Mouse (Mus musculus) layer of hippocampus, adult 8-10 months (tissue): ENCODE measurements at regions not wholly inside any gene's neighbourhood (a gene's known extent, or its start where the extent isn't known, plus 50 kb on each side); places are given as distances from the start of the nearest gene placed in this dataset.

Source experiments
- DNase-seq, 2 experiments: peaks; one replicate each; pipeline ENCODE4 v3.0.0; 2022; ENCODE audit warnings: low spot score in 2 of 2
- microRNA-seq, 2 experiments: library from miRNA; unstranded; fragments of <30 nt; microRNA quantifications; one replicate each; pipeline ENCODE4 v1.2.0; 2022

DNA sequence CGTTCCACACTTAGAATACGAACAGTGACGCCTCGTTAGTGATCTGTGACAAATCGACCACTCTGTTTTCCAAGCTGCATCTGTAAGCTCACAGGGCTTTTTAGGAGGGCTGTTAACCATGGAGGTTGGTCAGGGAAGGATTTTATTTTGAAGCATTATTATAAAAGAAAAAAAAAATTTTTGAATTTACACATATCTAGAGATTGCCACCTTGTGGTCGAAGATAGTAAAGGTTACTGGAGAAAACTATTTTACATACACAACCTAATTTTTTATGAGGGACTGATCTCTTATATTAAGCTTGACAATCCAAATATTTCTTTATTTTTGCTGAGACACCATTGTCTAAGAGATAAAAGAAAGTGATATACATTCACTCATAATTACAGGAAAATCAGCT, 937.2 kb downstream of the Sorcs1 start:
- DNase-seq = no peak

- no peak for DNase-seq
Observed at GRCm38 (mm10) chr19:49739483-49740175, 938.8 kb downstream of the Sorcs1 start.

DNA sequence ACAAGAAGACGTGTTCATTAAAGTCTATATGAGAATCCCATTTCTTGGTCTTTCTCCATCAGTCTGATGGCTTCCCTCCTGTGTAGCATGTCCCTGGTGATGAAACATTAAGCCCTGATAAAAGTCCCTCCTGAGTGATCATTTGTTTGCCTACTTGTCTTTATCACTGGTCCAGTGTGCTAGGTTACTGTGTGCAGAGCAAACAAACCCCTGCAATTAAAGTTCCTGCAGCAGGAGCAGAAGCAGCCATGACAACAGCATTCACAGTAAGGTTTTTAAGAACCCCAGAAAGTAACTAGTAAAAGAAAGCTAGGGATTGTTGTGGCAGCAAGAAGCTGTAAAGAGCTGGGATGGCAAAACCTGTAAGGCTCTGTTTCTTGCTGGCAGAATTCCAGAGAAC, 980.8 kb downstream of the Sorcs1 start:
- peak in 1 of 2 experiments; percentile 3 for DNase-seq

DNA sequence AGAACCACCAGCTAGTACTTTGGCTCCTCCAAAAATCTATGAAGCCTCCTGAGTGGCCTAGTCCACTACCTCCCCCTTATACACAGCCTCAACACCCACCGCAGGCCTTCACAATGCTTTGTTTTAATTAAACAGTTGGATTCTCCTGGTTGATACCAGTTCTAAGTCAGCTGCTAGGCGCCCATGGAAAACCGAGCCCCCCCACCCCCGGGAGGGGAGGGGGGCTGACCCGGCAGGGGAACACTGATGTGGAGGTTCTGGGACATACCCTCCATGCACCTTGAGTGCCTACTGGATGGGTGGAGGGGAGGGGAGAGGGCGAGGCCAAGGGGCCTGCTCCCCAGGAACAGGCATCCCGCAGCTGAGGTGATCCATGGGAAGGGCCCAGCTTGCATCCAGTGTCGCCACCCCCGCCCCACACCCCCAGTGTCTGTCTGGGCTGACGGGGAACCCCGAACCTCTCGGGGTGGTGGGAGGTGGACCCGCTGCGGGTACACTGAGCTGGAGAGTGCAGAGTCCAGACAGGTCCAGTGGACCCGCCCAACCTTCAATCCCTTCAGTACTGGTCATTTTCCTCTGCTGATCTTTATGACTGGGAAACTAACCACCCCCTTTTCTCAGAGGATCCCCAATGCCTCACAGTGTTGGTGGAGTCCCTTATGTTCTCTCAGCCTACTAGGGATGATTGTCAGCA, 992.7 kb downstream of the Sorcs1 start:
- DNase-seq = no peak

GRCm38 (mm10) chr19:49681204-49681603, 997.2 kb downstream of the Sorcs1 start:
- DNase-seq = no peak

DNA sequence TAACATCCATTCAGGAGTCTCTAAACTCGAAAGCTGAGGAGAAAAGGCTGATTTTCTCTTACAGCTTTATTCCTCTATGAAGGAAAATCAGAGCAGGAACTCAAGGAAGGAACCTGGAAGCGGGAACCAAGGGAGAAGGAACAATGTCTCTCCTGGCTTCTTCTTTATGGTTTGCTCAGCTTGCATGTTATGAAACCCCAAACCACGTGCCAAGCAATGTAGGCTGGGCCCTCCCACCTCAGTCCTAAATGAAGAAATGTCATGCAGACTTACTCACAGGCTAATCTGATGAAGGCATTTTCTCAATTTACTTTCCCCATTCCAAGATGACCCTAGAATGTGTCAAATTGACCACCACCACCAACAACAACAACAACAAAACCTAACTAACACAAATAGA, 998.4 kb downstream of the Sorcs1 start:
- no peak for DNase-seq

DNA sequence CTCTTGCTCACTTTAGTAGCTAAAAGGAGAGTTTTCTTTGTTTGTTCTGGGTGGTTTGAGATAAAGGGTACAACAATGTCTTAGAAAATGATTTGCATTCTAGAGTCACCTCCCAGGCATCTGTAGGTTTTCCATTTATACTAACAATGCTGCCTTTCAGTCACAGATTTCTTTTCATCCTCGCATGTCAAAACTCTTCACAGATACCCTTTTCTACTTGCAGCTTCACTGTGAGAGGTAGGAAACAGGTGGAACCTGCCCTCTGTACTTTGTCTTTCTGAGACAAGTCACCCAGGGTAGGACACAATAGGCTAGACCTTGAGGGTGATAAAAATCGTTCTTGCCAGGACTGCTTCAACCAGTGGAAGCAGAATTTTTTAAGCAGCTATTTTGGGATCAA, 1002.5 kb downstream of the Sorcs1 start:
- no peak for DNase-seq

DNA sequence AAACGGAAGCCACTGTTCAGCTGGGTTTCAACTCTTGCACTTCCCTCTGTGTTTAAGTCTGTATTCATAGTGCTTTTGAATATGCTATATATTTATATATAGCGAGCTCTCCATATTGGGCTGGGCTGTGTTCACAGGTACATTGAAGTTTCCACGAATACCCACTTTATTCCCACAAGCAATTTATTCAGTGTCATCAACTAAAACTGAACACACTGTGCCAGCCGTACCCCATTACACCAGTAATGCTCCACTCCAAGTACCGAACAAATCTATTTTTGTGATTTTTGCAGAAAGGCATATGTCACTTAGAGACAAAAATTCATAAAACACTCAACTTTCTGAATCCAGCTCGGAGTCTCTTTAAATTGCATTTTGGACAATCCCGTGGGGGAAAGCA, 1048.5 kb downstream of the Sorcs1 start:
- peak in 1 of 2 experiments; percentile 3 for DNase-seq

DNA sequence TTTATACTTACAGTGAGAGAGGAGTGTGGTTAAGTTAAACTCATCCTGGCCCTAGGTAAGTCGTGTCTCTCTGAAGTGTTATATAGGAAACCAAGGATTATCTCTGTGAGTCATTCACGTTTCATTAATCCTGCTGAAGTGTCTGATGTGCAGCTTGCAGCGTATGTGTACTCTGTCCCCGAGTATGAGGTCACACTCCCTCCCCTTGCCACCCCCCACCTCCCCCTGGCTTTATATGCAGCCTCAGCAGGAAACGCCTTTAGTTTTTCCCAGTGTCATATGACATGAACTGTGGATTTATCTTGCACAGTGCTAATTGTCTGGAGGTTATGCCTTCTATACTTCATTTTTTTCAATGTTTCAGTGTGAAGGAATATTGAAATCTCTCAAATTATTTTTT, 1058.5 kb downstream of the Sorcs1 start:
- no peak for DNase-seq

- DNase-seq = peak in 1 of 2 experiments; percentile 3
Observed at GRCm38 (mm10) chr19:49615071-49615470, 1063.4 kb downstream of the Sorcs1 start.

Small RNA genes lying in the stretch of these regions (microRNA-seq; reads per million reads assigned to microRNA genes)
- 0 reads per million in 2 experiments for gene Gm27935
